Mouse (Mus musculus) spleen, adult 2 months (tissue): ENCODE data around the gene Tmed9. TPM values are rescaled to one million over a fixed set of nuclear protein-coding genes. Genes with fewer than 3 reads are reported as not detected.
"Not testable (repeated sequence)": the region's sequence is repeated elsewhere in the genome, so short reads cannot be mapped to it uniquely, and the experiment has no call there.

Source experiments
- DNase-seq, 2 experiments: peaks; one replicate each; pipeline versions ENCODE4 v3.0.0 to v3.0.0-alpha.2; 2012 to 2021; ENCODE audit warnings: low spot score in 2 of 2, low read depth in 1 of 2
- H3K27ac ChIP-seq: fragments of 200-500 bp; 2 replicates; pipeline ENCODE4 v1.5.1; 2012; ENCODE audit warnings: low read length, inconsistent platforms; ENCODE audit not compliant: insufficient read depth
- H3K27me3 ChIP-seq: fragments of 200-500 bp; 2 replicates; pipeline ENCODE4 v1.6.1; 2012; ENCODE audit warnings: mild to moderate bottlenecking, moderate library complexity, low read length, inconsistent platforms; ENCODE audit not compliant: control insufficient read depth, insufficient read depth
- H3K36me3 ChIP-seq: fragments of 200-500 bp; 2 replicates; pipeline ENCODE4 v1.6.1; 2012; ENCODE audit warnings: mild to moderate bottlenecking, low read length, inconsistent platforms; ENCODE audit not compliant: control insufficient read depth, insufficient read depth
- H3K4me1 ChIP-seq: fragments of 200-500 bp; 2 replicates; pipeline ENCODE4 v1.6.1; 2011; ENCODE audit warnings: inconsistent platforms; ENCODE audit not compliant: control insufficient read depth, insufficient read depth, insufficient read length
- H3K4me3 ChIP-seq: fragments of 200-500 bp; 2 replicates; pipeline ENCODE4 v1.5.1; 2011; ENCODE audit warnings: mild to moderate bottlenecking, inconsistent platforms; ENCODE audit not compliant: insufficient read depth, insufficient read length; ENCODE audit errors: extremely low read depth
- CTCF ChIP-seq: fragments of 200-500 bp; IDR thresholded peaks from 2 replicates; pipeline ENCODE4 v1.5.1; 2011; ENCODE audit warnings: mild to moderate bottlenecking, inconsistent platforms; ENCODE audit not compliant: insufficient read depth, insufficient read length, insufficient replicate concordance; ENCODE audit errors: extremely low read depth
- POLR2A ChIP-seq: fragments of 200-500 bp; IDR thresholded peaks from 2 replicates; pipeline ENCODE4 v1.6.1; 2011; ENCODE audit warnings: low read depth, low read length, inconsistent platforms
- whole genome bisulfite sequencing: fragments of 180-500 bp; shearing (Covaris S2); methylation state at CpG from one replicate; pipeline ENCODE4 v1.1.7; 2018; 5-methylcytosine and 5-hydroxymethylcytosine counted together
- polyA plus RNA-seq: library from polyadenylated mRNA; depleted of rRNA; stranded (reverse); fragments of >200 nt; gene quantifications from 2 replicates; pipeline ENCODE4 v1.2.3, GENCODE M21; 2012; rRNA removed

The Tmed9 gene
- polyA plus RNA-seq, 1 experiment, result 45.7 TPM

DNA sequence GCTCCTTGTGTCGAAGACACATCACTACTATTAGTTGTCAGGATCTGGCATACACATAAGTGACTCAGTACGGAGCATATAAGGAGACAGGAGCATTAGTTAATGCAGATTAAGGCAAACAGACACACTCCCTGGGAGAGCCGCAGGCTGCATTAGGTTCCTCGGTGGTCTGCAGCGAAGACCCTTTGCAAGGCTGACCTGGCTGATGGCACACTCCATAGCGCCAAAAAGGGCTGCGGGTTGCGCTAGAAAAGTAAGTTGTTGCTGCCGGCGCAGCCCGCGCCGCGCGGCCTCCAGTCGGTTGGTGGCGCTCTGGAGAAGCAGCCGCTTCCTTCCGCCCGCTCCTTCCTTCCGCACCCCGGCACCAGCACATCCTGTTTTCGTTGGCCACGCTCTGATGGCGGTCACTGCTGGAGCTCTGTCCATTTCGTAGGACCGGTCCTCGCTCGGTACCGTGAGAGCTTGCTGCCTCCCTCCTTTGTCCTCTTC, 61.2 kb downstream of the Tmed9 start, which contains the start of gene Ddx46:
Gene Ddx46 (plus strand): TSS at position 389 of the 489 bp plus-strand sequence.
- peaks cover 9% of the 10 kb centered on the region for H3K36me3 ChIP-seq
- peak; percentile 77 to 87 for DNase-seq
- peaks cover 5% of the 10 kb centered on the region; the same call in 1 of the 2 replicates for H3K4me1 ChIP-seq
- WGBS, result 4% methylated on average over 30 of the region's 30 CpGs
- peak within 1 kb of the TSS; percentile 98 for H3K4me3 ChIP-seq
- no peaks in the 10 kb centered on the region for H3K27me3 ChIP-seq
- peak; percentile 64; the same call in 1 of the 2 replicates for TF ChIP-seq POLR2A
- TF ChIP-seq CTCF, result peak; percentile 92
- H3K27ac ChIP-seq, result peak within 1 kb of the TSS; percentile 82

- Histone ChIP-seq H3K4me1 (peaks cover 5% of the 10 kb centered on the region; the same call in 1 of the 2 replicates), H3K36me3 (peaks cover 11% of the 10 kb centered on the region), H3K27ac (peak overlapping the region; percentile 82), H3K27me3 (no peaks in the 10 kb centered on the region), H3K4me3 (peak overlapping the region; percentile 98)
- WGBS, result 1% methylated on average over 40 of the region's 40 CpGs
- TF ChIP-seq CTCF, result no peak
- TF ChIP-seq POLR2A, result no peak
- no peak for DNase-seq
These were observed 61.6 kb downstream of the Tmed9 start for GRCm38 (mm10) chr13:55635146-55635571.

DNA sequence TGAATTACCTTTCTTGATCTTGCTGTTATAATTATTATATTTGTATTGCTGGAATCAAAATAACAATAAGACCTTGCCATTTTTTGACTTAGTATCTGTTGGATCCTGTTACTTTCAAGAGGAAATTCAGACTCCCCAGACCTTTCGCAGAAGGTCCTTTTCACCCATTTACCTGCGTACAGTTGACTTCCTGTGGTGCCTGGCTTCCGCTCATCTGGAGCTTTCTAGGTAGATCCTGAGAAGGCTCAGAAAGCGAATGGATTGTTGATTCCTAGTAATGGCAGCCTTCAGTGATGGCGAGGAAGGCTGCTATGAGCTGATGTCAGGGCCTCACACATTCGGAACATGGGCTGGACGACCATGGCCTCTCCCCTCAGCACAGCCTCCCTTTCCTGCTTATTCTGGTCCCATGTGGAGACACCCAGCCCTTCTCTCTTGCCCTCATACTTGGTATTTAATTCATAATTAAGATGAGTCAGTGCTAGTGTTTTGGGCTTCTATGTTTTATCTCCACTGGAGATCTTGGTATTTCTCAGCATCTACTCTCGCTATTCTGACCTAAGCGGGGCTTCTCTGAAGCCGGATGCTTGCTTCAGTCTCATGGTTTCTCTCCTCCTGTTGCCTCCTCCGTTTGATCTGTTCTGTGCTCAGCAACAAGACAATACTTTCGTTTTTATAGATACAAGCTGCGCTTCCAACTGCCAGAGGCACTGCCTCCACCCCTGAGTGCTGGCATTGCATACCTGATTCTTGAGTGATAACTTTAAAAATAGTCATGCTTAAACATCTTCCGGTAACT, 62.9 kb downstream of the Tmed9 start:
- Histone ChIP-seq H3K4me1 (peaks cover 5% of the 10 kb centered on the region; the same call in 1 of the 2 replicates), H3K27me3 (no peaks in the 10 kb centered on the region), H3K27ac (no peak overlapping the region), H3K36me3 (peaks cover 12% of the 10 kb centered on the region), H3K4me3 (no peak overlapping the region)
- TF ChIP-seq POLR2A (no peak), CTCF (no peak)
- 86% methylated on average over 14 of the region's 14 CpGs for WGBS
- DNase-seq, result no peak

DNA sequence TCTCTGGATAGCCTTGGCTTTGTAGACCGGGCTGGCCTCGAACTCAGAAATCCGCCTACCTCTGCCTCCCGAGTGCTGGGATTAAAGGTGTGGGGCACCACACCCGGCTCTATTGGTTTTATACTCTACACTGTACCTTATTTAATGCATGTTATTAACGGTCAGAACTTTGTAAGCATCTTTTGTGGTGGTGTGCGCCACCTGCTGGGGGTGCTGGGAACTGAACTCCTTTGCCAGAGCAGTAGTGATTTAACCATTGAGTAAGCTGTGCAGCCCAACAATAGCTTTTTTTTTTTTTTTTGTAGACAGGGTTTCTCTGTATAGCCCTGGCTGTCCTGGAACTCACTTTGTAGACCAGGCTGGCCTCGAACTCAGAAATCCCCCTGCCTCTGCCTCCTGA, 66.9 kb downstream of the Tmed9 start:
- H3K36me3 ChIP-seq, result peaks cover 13% of the 10 kb centered on the region
- peak; percentile 51 to 75 for DNase-seq
- 44% methylated on average over 8 of the region's 8 CpGs for WGBS
- peak; percentile 78; the same call in 1 of the 2 replicates for TF ChIP-seq CTCF
- not testable (repeated sequence) for H3K27me3 ChIP-seq, H3K4me3 ChIP-seq, H3K4me1 ChIP-seq, H3K27ac ChIP-seq

DNA sequence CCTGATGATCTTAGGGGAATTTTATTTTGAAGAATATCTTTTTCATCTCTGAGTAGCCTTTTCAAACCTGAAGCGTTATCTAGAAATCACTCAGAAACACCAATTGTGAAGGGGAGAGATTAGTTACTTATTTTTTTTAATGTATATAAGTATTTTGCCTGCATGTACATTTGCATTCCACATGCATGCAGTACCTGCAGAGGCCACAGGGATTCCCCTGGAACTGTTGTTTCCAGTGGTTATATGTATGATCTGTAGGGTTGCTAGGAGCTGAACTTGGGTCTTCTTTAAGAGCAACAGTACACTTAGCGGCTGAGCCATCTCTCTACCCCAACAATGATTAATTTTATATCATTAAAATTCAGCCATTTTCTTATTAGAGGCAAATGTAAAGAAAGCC, 71.0 kb downstream of the Tmed9 start:
- DNase-seq, result no peak
- H3K36me3 ChIP-seq, result peaks cover 36% of the 10 kb centered on the region
- no peaks in the 10 kb centered on the region for H3K27me3 ChIP-seq
- WGBS, result 98% methylated on average over 2 of the region's 2 CpGs
- H3K4me1 ChIP-seq, result no peaks in the 10 kb centered on the region
- H3K4me3 ChIP-seq, result no peak overlapping the region
- TF ChIP-seq POLR2A (no peak), CTCF (no peak)
- H3K27ac ChIP-seq, result no peak overlapping the region

Other genes with a start within 250 kb of the Tmed9 start
- 14.3 and 18.5 TPM in 2 replicates for gene Mxd3, start 243.9 kb upstream of the Tmed9 start, polyA plus RNA-seq
- gene Lman2, start 210.9 kb upstream of the Tmed9 start, polyA plus RNA-seq, result 63.9 and 70.1 TPM in 2 replicates
- 54.7 and 68.4 TPM in 2 replicates for gene Rgs14, start 204.0 kb upstream of the Tmed9 start, polyA plus RNA-seq
- gene Slc34a1, start 175.5 kb upstream of the Tmed9 start, polyA plus RNA-seq, result 0.87 and 2.2 TPM in 2 replicates
- gene Pfn3, start 158.5 kb upstream of the Tmed9 start, polyA plus RNA-seq, result not detected in 2 replicates
- 0.64 and 1.6 TPM in 2 replicates for gene F12, start 146.9 kb upstream of the Tmed9 start, polyA plus RNA-seq
- gene Grk6, start 128.7 kb upstream of the Tmed9 start, polyA plus RNA-seq, result 189 and 229 TPM in 2 replicates
- 16.2 and 33.9 TPM in 2 replicates for gene Prr7, start 109.5 kb upstream of the Tmed9 start, polyA plus RNA-seq
- 12.8 and 14.2 TPM in 2 replicates for gene Dbn1, start 85.6 kb upstream of the Tmed9 start, polyA plus RNA-seq
- 38.3 and 46.2 TPM in 2 replicates for gene Pdlim7, start 60.1 kb upstream of the Tmed9 start, polyA plus RNA-seq
- gene Dok3, start 44.4 kb upstream of the Tmed9 start, polyA plus RNA-seq, result 248 and 364 TPM in 2 replicates
- gene Ddx41, start 37.1 kb upstream of the Tmed9 start, polyA plus RNA-seq, result 101 and 113 TPM in 2 replicates
- gene Fam193b, start 2.6 kb upstream of the Tmed9 start, polyA plus RNA-seq, result 119 and 122 TPM in 2 replicates
- 22.8 and 25.7 TPM in 2 replicates for gene B4galt7, start 26.2 kb downstream of the Tmed9 start, polyA plus RNA-seq
- gene Caml, start 49.3 kb downstream of the Tmed9 start, polyA plus RNA-seq, result 7.6 and 8.5 TPM in 2 replicates
- gene Ddx46, start 61.3 kb downstream of the Tmed9 start, polyA plus RNA-seq, result 10.4 and 12.3 TPM in 2 replicates
- 16.2 and 18.2 TPM in 2 replicates for gene B230219D22Rik, start 119.4 kb downstream of the Tmed9 start, polyA plus RNA-seq
- gene Txndc15, start 140.9 kb downstream of the Tmed9 start, polyA plus RNA-seq, result 18.6 and 21.2 TPM in 2 replicates
- gene Pcbd2, start 153.6 kb downstream of the Tmed9 start, polyA plus RNA-seq, result 14.1 and 23.5 TPM in 2 replicates
- 0.06 TPM in 2 replicates for gene Catsper3, start 210.8 kb downstream of the Tmed9 start, polyA plus RNA-seq